Mouse (Mus musculus) cortical plate, adult 2 months (tissue): ENCODE measurements around the gene Fank1. TPM values are rescaled to one million over a fixed set of nuclear protein-coding genes. Genes with fewer than 3 reads are reported as not detected.

Experiments used
- H3K27ac ChIP-seq: fragments of 200-500 bp; 2 replicates; pipeline ENCODE4 v1.5.1; 2012; ENCODE audit warnings: low read length, control low read depth, inconsistent platforms; ENCODE audit not compliant: insufficient read depth
- H3K4me1 ChIP-seq: fragments of 200-500 bp; 2 replicates; pipeline ENCODE4 v1.6.1; 2011; ENCODE audit warnings: low read length; ENCODE audit not compliant: control insufficient read depth, insufficient read depth
- H3K4me3 ChIP-seq: fragments of 200-500 bp; 2 replicates; pipeline ENCODE4 v1.5.1; 2011; ENCODE audit warnings: mild to moderate bottlenecking, low read length, control low read depth; ENCODE audit not compliant: insufficient read depth
- CTCF ChIP-seq: fragments of 200-500 bp; IDR thresholded peaks from 2 replicates; pipeline ENCODE4 v1.5.1; 2011; ENCODE audit warnings: mild to moderate bottlenecking, control low read depth, low read length; ENCODE audit not compliant: insufficient read depth; ENCODE audit errors: extremely low read depth
- POLR2A ChIP-seq: fragments of 200-500 bp; IDR thresholded peaks from 2 replicates; pipeline ENCODE4 v1.6.1; 2011; ENCODE audit warnings: mild to moderate bottlenecking, low read length, control low read depth; ENCODE audit not compliant: insufficient read depth; ENCODE audit errors: extremely low read depth
- polyA plus RNA-seq: library from polyadenylated mRNA; depleted of rRNA; stranded (reverse); fragments of >200 nt; gene quantifications from 2 replicates; pipeline ENCODE4 v1.2.3, GENCODE M21; 2012; rRNA removed

The Fank1 gene
- polyA plus RNA-seq: 5.8 TPM in 2 replicates

DNA sequence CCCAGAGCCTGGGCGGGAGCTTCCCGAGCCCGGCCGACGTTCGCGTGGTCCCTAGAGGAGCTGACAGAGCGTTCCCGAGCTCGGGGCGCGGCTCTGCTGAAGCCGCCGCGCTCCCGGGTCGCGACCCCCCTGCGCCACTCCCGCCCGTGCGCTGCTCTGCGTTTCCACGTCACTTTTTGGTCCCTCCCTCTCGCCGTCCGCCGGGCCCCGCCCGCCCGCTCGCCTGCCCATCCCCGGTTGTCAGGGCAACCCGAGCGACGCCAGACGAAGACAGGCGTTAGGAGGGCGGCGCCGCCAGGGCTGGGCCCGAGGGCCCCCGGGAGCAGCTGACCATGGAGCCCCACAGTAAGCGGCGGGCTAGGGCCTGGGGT, at the start of gene Fank1:
Gene Fank1 (plus strand): TSS at position 236 of the 371 bp plus-strand sequence.
- TF ChIP-seq POLR2A (peak; percentile 33; the same call in 1 of the 2 replicates), CTCF (no peak)
- H3K4me3 ChIP-seq: peak within 1 kb of the TSS; percentile 85
- peak within 1 kb of the TSS; percentile 52; the same call in 1 of the 2 replicates for H3K27ac ChIP-seq
- H3K4me1 ChIP-seq: peaks cover 6% of the 10 kb centered on the region

DNA sequence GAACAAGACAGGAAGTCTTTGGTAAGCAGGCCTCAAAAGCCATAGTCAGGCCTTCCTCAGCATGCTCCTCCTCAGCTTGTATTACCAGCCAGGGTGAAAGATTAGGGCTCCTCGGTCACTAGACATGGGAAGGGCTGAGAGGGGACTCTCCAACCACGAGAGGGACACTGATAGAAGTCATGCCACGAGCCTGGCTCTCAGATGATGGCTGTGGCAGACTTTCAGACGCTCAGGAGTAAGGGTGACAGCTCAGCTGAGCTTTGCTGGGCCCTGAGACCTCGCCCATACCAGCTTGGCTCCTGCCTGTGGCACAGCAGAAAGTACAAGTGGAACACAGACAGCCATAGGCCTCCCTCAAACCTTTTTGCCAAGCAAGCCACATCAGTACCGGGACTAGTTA, 49.6 kb upstream of the Fank1 start:
- no peak overlapping the region for H3K27ac ChIP-seq
- TF ChIP-seq POLR2A (no peak), CTCF (no peak)
- H3K4me1 ChIP-seq: peaks cover 3% of the 10 kb centered on the region
- H3K4me3 ChIP-seq: no peak overlapping the region

DNA sequence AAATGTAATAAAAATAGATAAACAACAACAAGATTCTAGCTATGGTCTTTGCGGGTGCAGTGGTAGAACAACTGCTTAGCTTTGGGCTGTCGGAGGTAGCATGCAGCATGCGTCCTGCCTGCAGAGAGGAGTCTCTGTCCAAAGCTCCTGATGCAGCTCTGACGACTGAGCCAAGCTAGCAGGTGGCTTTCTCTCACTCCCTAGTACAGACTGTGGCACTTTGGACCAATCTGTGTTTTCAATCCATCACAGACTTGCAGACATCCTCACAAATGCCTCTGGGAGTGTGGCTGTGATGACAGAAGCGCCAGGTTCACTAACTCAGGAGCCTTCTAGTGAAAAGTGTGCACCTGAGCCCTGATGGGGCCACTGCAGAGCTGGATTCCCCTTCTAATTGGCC, 47.3 kb upstream of the Fank1 start:
- Histone ChIP-seq H3K4me3 (no peak overlapping the region), H3K4me1 (peaks cover 5% of the 10 kb centered on the region), H3K27ac (no peak overlapping the region)
- TF ChIP-seq POLR2A (no peak), CTCF (no peak)

DNA sequence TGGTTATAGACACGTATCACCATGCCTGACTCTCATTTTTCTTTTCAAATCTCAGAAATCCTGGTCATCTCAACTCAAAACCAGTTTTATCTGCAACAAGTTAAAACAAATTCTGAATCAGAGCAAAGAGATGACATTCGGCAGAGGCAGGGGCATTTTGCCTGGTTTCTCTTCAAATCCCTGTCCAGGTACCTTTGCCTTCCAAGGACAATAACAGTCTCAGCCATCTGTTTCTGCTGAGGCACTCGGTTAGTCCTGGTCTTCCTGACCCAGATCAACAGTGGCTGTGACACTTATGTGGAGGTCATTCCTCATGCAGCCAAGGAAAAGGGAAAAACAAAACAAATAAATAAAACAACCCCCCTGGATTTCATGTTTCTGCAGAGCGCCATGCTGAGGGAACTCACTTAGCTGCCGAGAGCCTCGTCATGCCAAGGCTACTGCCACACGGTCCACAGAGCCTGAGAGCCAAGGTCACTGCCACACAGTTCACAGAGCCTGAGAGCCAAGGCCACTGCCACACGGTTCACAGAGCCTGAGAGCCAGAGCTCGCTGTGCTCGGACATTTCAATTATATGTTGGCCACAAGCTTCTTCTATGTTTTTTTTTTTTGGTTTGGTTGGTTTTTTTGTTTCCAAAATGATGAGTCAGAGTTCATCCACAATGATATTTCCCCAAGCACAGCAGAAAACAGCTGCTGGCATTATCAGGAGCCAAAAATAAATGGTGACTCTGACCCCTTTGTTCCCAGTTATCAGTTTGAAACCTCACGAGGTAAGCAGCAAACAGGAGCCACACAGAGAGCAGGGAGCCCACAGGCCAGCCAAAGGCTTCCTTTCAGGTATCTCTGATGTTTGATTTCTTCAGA, 46.1 kb upstream of the Fank1 start:
- Histone ChIP-seq H3K4me1 (peaks cover 5% of the 10 kb centered on the region), H3K4me3 (no peak overlapping the region), H3K27ac (no peak overlapping the region)
- TF ChIP-seq POLR2A (no peak), CTCF (no peak)

DNA sequence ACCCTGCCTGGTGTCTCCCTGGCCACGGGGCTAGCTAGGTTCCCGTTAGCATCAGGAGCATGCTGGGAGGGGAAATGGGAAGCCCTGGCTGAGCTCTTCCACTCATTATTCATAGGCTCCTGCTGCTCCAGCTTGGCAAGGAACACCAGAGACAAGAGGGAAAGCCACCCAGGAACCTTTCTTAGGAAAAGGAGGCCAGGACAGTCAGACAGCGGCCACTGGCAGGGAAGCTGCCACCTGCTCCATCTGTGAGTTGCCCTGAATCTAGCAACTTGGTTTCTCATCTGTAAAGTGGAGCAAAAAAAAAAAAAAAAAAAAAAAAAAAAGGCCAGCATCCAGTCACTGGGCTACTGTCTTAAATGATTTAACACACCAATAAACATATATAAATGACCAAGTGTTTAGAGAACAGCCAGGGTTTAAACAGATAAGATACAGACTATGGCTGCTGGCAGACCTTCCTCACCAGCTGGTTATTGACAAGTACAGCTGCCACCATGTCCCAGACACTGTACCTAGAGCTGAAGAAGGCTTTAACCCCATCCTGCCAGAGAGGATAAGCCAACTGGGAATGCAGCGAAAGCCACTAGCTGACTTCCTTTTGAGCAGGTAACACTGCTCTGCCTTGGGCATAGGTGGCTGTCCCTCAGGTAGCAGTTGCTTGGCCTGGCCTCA, 44.6 kb upstream of the Fank1 start:
- Histone ChIP-seq H3K27ac (no peak overlapping the region), H3K4me3 (no peak overlapping the region), H3K4me1 (peaks cover 5% of the 10 kb centered on the region)
- TF ChIP-seq POLR2A (no peak), CTCF (no peak)

DNA sequence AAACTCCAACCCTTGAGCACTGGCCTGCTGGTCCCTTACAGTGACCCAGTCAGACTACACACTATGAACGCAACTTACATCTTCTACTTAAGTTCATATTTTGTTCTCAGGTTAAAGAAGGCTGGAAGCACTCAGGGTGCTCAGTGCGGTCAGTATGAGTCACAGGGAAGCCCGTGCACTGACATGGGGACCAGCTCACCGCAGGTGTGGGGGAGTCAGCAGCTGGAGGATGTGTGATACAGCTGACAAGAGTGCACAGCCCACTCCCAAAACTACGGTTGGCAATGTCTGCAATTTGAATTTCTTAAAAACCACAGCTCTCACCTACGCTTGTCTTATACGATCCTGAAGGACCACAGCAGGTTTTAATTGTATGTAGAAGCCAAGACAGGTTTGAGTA, 36.1 kb upstream of the Fank1 start:
- no peak for TF ChIP-seq POLR2A
- no peak for TF ChIP-seq CTCF
- Histone ChIP-seq H3K27ac (no peak overlapping the region), H3K4me1 (peaks cover 9% of the 10 kb centered on the region), H3K4me3 (no peak overlapping the region)

DNA sequence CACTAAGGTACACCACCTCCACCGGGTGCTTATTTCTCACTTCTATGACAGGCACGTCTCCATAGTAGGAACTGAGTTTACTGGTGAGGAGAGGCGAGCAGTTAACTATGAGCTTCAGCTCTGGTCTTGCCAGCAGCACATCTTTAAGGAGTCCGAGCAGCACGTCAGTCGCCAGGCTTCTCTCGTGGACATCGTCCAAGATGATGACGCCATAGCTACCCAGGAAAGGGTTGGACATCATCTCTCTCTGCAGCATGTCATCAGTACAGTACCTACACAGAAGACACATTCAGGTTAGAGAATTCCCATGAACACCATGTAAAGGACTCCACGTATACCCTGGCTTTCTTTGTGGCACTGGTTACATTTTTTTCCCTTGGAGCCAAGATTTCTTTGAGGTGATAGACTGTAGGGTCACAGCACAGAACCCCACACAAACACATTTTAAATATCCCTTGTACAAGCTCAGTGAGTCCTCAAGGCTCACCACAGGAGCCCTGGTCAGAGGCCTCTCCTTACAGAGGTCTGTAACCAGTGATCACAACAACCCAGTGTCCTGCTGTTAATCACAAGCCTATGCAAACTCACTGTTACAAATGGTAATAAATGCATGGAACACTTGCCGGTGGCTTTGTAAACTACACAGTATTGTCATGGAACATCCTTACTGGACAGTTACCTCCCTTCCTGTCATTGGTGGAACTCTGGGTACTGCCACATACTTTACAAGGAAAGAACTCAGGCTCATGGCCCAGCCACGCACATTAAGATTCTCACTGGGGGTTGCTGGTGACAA, 33.9 kb upstream of the Fank1 start:
- TF ChIP-seq CTCF (no peak), POLR2A (no peak)
- Histone ChIP-seq H3K4me3 (no peak overlapping the region), H3K4me1 (peaks cover 9% of the 10 kb centered on the region), H3K27ac (no peak overlapping the region)

DNA sequence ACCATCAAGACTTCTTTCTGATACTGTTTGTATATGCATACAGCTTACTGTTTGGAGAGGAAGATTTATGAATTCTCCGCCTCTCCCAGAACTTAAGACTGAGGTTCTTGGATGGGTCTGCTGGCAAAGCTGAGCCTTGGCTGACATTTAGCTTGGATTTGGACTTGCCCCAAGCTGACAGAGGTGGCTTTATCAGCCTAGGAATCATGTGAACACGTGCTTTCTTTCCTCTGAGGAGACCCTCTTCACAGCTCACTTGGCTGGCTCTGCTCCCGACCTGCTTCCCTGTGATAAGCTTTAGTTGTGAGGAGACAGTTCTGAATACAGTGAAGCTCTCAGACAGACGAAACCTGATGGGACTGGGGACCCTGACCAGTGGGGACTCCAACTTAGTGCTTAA, 33.0 kb upstream of the Fank1 start:
- TF ChIP-seq POLR2A (no peak), CTCF (no peak)
- Histone ChIP-seq H3K27ac (no peak overlapping the region), H3K4me1 (peaks cover 9% of the 10 kb centered on the region), H3K4me3 (no peak overlapping the region)

DNA sequence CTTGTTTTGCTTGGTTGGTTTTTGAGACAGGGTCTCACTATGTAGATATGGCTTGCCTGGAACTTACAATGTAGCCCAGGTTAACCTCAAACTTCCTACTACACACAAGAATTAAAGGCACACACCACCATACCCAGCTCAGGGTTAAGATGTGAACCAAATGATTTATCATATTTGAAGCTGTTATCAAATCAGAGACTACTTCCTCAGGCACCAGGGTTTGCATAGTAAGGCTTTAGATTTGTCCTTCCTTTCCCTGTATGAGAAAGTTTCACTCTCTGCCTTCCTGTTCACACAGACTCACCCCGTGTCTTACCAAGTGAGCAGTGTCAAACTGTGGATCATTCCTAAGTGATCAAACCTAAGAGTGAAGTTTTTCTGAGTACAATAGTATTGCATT, 32.5 kb upstream of the Fank1 start:
- TF ChIP-seq POLR2A (no peak), CTCF (no peak)
- Histone ChIP-seq H3K27ac (peak overlapping the region; percentile 74), H3K4me3 (no peak overlapping the region), H3K4me1 (peaks cover 9% of the 10 kb centered on the region)
